Mouse (Mus musculus) neural tube, embryonic 13.5 days (tissue): Measurements from ENCODE around the gene Flnb. TPM values are rescaled to one million over a fixed set of nuclear protein-coding genes. Genes with fewer than 3 reads are reported as not detected.

Experiments
- ATAC-seq: fragments of 200-750 bp; cut with Nextera tagmentation; 2 replicates; pipeline ENCODE4 v1.8.0; 2017; ENCODE audit warnings: low read depth, mild to moderate bottlenecking, moderate TSS enrichment, moderate library complexity
- H3K27ac ChIP-seq: fragments of 300-500 bp; sonication (generic); replicated peaks from 2 replicates; pipeline ENCODE4 v1.5.1; 2015; ENCODE audit warnings: moderate library complexity, mild to moderate bottlenecking, inconsistent platforms
- H3K27me3 ChIP-seq: fragments of 300-500 bp; sonication (generic); 2 replicates; pipeline ENCODE4 v1.6.1; 2015; ENCODE audit warnings: mild to moderate bottlenecking, inconsistent platforms
- H3K36me3 ChIP-seq: fragments of 300-500 bp; sonication (generic); 2 replicates; pipeline ENCODE4 v1.6.1; 2015; ENCODE audit warnings: mild to moderate bottlenecking, inconsistent platforms
- H3K4me1 ChIP-seq: fragments of 300-500 bp; sonication (generic); replicated peaks from 2 replicates; pipeline ENCODE4 v1.6.1; 2015; ENCODE audit warnings: inconsistent platforms
- H3K4me2 ChIP-seq: fragments of 300-500 bp; sonication (generic); 2 replicates; pipeline ENCODE4 v1.6.1; 2015; ENCODE audit warnings: inconsistent platforms, mild to moderate bottlenecking, moderate library complexity
- H3K4me3 ChIP-seq: fragments of 300-500 bp; sonication (generic); 2 replicates; pipeline ENCODE4 v1.5.1; 2015; ENCODE audit warnings: mild to moderate bottlenecking, inconsistent platforms
- H3K9ac ChIP-seq: fragments of 300-500 bp; sonication (generic); 2 replicates; pipeline ENCODE4 v1.6.1; 2015; ENCODE audit warnings: moderate library complexity, mild to moderate bottlenecking, inconsistent platforms
- H3K9me3 ChIP-seq: fragments of 300-500 bp; sonication (generic); 2 replicates; pipeline ENCODE4 v1.6.1; 2016; ENCODE audit warnings: inconsistent platforms
- WGBS: fragments of 180-500 bp; shearing (Covaris S2); methylation state at CpG from one replicate; pipeline ENCODE4 v1.1.7; 2015; 5-methylcytosine and 5-hydroxymethylcytosine counted together
- polyA plus RNA-seq: library from polyadenylated mRNA; unstranded; fragments of >200 nt; fragmentation: Nextera tagmentation; extraction: Ambion mirVana; gene quantifications from 2 replicates; pipeline ENCODE4 v1.2.1, GENCODE M21; 2015

Gene Flnb
- polyA plus RNA-seq: 8.2 and 10.7 TPM in 2 replicates

DNA sequence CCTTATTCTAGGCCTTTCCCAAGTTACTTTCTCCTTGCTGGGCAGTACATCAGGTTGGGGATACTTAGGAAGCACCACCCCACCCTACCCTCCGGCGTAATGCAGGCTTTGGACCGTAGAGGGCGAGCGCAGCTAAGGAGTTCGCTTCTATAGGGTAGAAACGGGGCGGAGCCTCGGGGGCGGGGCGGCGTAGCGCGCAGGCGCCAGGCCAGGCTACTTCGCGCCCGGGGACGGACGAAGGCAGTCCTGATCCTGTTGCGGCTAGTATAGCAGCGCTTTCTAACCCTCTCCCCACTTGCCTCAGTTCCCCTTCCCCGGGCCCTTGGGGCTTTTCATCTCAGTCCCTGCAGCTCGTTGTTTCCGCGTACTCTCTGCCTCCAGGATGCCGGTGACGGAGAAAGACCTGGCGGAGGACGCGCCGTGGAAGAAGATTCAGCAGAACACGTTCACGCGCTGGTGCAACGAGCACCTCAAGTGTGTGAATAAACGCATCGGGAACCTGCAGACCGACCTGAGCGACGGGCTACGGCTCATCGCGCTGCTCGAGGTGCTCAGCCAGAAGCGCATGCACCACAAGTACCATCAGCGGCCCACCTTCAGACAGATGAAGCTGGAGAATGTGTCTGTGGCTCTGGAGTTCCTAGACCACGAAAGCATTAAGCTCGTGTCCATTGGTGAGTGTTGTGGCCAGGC is at the start of gene Flnb:
TSS of gene Flnb (plus strand) at position 188 of the 693 bp plus-strand sequence.
- Histone ChIP-seq H3K4me1 (peaks cover 43% of the 10 kb centered on the region), H3K4me2 (peak within 1 kb of the TSS; percentile 91), H3K36me3 (no peaks in the 10 kb centered on the region), H3K27ac (peak within 1 kb of the TSS; percentile 86), H3K27me3 (no peaks in the 10 kb centered on the region), H3K9me3 (no peaks in the 10 kb centered on the region), H3K9ac (peak within 1 kb of the TSS; percentile 92), H3K4me3 (peak within 1 kb of the TSS; percentile 83)
- peak; percentile 98 for ATAC-seq
- under 1% methylated on average over 49 of the region's 49 CpGs for WGBS

DNA sequence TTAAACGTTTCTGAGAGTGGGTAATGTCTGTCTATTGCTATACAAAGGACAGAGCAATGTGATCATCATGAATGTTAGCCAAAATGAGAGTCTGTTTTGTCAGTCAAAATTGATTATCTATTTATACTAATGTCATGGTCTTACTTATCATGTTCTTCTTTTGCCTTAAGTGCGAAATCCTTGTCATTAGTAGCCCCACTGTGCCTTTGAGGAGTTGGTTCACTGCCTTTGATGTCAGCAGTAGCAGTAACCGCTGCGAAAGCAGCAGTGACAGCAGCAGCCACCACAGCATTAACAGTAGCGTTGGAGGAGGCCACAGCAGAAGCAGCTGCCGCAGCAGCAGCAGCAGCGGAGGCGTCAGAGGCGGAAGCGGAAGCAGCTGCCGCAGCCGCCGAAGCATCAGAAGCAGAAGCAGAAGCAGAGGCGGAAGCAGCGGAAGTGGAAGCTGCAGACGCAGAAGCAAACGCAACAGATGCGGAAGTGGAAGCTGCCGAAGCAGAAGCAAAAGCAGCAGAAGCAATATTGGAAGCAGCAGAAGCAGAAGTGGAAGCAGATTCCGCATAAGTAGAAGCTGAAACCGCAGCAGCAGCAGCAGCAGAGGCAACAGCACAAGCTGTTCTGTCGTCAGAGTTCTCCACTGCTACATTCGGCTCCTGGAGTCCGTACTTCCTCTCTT is 43.9 kb upstream of the Flnb start:
- H3K4me3 ChIP-seq: peak overlapping the region; percentile 41

DNA sequence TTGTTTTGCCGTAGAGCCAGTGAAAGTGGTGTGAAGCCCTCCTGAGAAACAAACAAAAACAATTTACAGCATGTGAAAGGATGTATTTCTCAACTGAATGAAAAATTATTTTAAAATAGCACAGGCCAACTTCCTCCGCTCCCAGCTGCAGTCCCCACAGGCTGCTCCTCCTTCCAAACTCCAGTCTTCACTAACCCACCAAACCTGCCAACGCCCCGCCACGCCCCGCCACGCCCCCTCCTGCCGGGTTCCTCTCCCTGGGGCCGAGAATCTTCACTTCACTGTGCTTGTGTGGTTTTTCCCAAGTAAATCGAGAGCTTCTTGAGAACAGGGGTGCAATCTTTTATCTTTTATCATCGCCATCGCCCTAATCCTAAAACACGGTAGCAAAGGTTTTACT is 31.7 kb upstream of the Flnb start:
- Histone ChIP-seq H3K4me3 (no peak overlapping the region), H3K36me3 (no peaks in the 10 kb centered on the region), H3K4me1 (peaks cover 2% of the 10 kb centered on the region), H3K9me3 (no peaks in the 10 kb centered on the region), H3K27me3 (0 out of 2 replicates have a peak, but pooled peaks cover 2% of the 10 kb centered on the region), H3K9ac (no peak overlapping the region), H3K4me2 (no peak overlapping the region), H3K27ac (no peak overlapping the region)
- 48% methylated on average over 13 of the region's 13 CpGs for WGBS
- no peak for ATAC-seq

More for the DNA sequence above, 43.9 kb upstream of the Flnb start:
- H3K9ac ChIP-seq: peak overlapping the region; percentile 62
- H3K4me2 ChIP-seq: peak overlapping the region; percentile 55
- peak overlapping the region; percentile 78 for H3K27ac ChIP-seq
- no peaks in the 10 kb centered on the region for H3K36me3 ChIP-seq
- ATAC-seq: peak; percentile 89
- no peaks in the 10 kb centered on the region for H3K27me3 ChIP-seq
- no peaks in the 10 kb centered on the region for H3K9me3 ChIP-seq
- no peaks in the 10 kb centered on the region for H3K4me1 ChIP-seq
- 34% methylated on average over 24 of the region's 24 CpGs for WGBS

DNA sequence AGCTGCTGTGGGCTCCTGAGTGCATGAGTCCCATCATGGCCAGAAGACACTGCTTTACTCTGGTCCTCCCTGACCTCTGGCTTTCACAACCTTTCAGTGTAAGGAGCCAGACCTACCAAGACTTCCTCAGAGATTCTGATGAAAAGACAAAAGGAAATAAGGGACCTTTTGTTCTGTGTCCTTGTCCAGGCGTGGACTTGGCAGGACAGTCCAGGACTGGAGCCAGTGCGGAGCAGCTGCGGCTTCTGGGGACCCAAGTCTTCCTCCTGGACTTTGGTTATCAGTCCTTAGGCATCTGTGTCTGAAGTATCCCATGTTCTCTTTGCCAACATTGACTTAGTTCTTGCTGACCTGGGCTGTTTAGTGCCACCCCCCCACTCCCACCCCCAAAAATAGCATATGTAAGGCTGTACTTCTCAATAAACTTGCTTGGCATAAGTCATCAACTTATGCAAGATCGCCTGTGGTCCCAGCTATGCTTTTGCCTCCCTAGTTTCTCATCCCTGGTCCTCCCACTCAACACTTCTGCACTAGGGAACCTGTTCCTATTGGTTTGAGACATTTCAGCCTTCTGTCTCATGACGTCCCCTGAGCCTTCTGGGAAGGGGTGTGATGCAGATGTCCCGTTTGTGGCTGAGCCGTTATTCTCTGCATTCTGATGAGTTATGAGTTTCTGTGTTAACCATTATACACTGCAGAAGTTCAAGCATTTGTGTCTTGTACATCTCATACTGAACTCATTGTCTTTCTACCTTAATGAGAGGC is 28.3 kb upstream of the Flnb start:
- Histone ChIP-seq H3K4me2 (no peak overlapping the region), H3K9ac (no peak overlapping the region), H3K4me1 (peaks cover 13% of the 10 kb centered on the region), H3K27ac (no peak overlapping the region), H3K27me3 (0 out of 2 replicates have a peak, but pooled peaks cover 11% of the 10 kb centered on the region), H3K4me3 (no peak overlapping the region), H3K36me3 (no peaks in the 10 kb centered on the region), H3K9me3 (no peaks in the 10 kb centered on the region)
- WGBS: 81% methylated on average over 7 of the region's 7 CpGs
- ATAC-seq: no peak

DNA sequence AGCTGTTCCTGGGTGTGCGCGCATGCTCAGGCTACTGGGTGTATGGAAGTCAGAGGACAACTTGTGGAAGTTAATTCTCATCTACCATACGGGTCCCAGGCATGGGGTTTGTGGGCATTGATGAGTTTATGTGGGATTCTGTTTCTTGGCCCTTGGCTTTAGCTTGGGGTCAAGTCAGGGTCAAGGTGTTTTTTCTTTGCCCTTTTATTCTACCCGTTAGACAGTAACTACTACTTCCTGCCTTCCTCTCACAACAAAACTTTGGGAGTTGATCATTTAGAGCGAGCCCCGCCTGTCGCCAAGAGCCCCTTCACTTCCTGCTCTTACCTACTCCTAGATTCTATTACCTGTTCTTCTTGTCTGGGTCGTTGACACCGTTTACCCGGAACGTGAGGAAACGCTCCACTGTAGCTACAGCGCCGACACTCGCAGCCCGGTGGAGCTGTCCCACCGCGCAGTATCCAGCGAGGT is 26.7 kb upstream of the Flnb start:
- peak overlapping the region; percentile 43 for H3K4me3 ChIP-seq
- H3K9me3 ChIP-seq: no peaks in the 10 kb centered on the region
- peak overlapping the region; percentile 74 for H3K4me2 ChIP-seq
- WGBS: 13% methylated on average over 19 of the region's 19 CpGs
- no peaks in the 10 kb centered on the region for H3K36me3 ChIP-seq
- ATAC-seq: no peak
- no peak overlapping the region for H3K27ac ChIP-seq
- peaks cover 13% of the 10 kb centered on the region for H3K4me1 ChIP-seq
- peak overlapping the region; percentile 56 for H3K9ac ChIP-seq
- H3K27me3 ChIP-seq: 0 out of 2 replicates have a peak, but pooled peaks cover 11% of the 10 kb centered on the region

DNA sequence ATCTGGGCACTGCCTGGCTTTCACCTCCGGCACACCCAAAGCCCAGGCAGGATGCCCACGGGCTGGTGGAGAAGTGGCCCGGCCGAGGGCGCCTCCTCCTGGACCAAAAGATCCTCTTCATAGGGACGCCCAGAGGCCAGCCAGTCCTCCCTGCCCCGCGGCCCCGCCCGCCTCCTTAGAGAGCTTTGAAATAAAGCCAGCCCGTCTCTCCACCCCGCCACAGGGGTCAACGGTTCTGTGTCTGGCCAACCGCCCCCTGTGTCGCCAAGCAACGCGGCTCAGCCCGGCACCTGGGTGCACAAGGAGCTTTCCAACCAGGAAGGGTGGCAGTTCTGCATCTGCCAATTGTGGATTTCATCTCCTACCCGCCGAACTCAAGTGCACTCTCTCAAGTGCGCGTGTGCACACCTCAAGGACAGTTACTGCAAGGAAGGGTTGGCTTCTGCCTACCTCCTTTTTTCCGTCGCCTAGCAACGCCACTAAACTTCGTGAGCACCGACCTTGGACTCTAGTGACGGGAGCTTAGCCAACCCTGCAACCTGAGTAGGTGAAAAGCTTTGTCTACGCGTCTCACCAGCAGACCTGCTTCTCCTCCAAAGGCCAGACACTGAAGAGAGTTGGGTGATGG is 26.1 kb upstream of the Flnb start, which contains the start of gene Gm26661:
TSS of gene Gm26661 (plus strand) at position 56 of the 628 bp plus-strand sequence.
- no peak within 1 kb of the TSS; the same call in 1 of the 2 replicates for H3K27ac ChIP-seq
- peaks cover 13% of the 10 kb centered on the region for H3K4me1 ChIP-seq
- peak; percentile 88 for ATAC-seq
- H3K9me3 ChIP-seq: no peaks in the 10 kb centered on the region
- H3K9ac ChIP-seq: peak within 1 kb of the TSS; percentile 56
- peak within 1 kb of the TSS; percentile 43 for H3K4me3 ChIP-seq
- 0 out of 2 replicates have a peak, but pooled peaks cover 11% of the 10 kb centered on the region for H3K27me3 ChIP-seq
- H3K4me2 ChIP-seq: peak within 1 kb of the TSS; percentile 74
- H3K36me3 ChIP-seq: no peaks in the 10 kb centered on the region
- WGBS: under 1% methylated on average over 30 of the region's 30 CpGs

DNA sequence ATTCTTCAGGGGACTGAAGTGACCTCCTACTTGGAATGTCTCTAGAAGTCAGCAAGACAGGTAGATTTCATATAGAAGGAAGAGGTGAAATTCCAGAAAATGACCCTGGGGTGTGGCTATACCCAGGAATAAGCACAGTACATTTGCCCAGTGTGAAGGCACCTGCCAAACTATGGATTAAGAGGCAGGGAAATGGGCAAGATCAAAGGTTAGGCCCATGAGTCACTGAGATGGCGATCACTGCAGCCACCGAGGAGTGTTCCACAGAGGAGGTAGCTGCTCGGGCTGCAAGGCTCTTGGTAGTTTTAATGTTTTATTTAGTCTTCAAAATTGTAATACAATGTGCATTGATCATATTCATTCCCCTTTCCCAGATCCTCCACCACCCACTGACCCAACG is 21.8 kb upstream of the Flnb start:
- WGBS: 90% methylated on average over 4 of the region's 4 CpGs
- ATAC-seq: no peak
- Histone ChIP-seq H3K36me3 (no peaks in the 10 kb centered on the region), H3K4me2 (no peak overlapping the region), H3K9ac (no peak overlapping the region), H3K27me3 (0 out of 2 replicates have a peak, but pooled peaks cover 10% of the 10 kb centered on the region), H3K9me3 (peaks cover 4% of the 10 kb centered on the region; the same call in 1 of the 2 replicates), H3K4me3 (no peak overlapping the region), H3K4me1 (peaks cover 12% of the 10 kb centered on the region), H3K27ac (no peak overlapping the region)

DNA sequence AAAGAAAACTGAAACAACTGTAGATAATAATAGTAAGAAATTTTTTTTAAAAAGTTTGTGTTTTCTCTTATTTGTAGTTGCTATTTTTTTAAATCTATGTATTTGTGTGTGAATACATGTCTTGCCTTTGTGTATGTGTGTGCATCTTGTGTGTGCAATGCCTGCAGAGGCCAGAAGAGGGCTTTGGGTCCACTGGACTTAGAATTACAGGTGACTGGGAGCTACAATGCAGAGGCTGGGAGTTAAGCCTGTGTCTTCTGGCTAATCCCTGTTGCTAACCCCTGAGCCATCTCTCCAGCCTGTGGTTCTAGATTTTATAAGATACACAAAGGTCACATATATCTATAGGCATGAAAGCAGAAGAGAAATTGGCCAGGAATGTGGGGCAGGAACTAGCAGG is 17.1 kb upstream of the Flnb start:
- H3K27me3 ChIP-seq: no peaks in the 10 kb centered on the region
- H3K27ac ChIP-seq: no peak overlapping the region
- H3K36me3 ChIP-seq: no peaks in the 10 kb centered on the region
- no peak overlapping the region for H3K4me3 ChIP-seq
- ATAC-seq: no peak
- no peak overlapping the region for H3K9ac ChIP-seq
- no peaks in the 10 kb centered on the region for H3K4me1 ChIP-seq
- H3K4me2 ChIP-seq: no peak overlapping the region
- H3K9me3 ChIP-seq: peaks cover 4% of the 10 kb centered on the region; the same call in 1 of the 2 replicates

DNA sequence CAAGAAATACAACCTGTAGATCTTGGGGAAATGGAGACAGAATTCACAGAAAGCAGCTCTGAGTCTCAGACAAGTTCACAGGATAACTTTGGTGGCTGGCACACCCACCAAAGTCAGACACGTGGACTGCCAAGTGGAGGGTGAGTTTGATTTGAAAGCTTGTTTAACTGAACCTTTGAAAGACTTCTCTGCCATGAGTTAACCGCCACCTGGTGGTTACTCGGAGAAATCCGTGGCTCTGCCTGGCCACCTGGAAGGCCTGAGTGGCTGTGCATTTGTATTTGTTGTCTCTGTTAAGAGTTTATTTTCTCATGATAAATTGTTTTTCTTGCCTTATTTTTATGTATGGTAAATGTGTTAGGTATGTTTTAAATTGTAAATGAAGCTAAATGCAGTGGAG is 15.9 kb upstream of the Flnb start:
- WGBS: 11% methylated on average over 4 of the region's 4 CpGs
- H3K9me3 ChIP-seq: peaks cover 4% of the 10 kb centered on the region; the same call in 1 of the 2 replicates
- H3K27me3 ChIP-seq: no peaks in the 10 kb centered on the region
- H3K9ac ChIP-seq: no peak overlapping the region
- ATAC-seq: no peak
- no peaks in the 10 kb centered on the region for H3K36me3 ChIP-seq
- no peak overlapping the region for H3K4me3 ChIP-seq
- H3K27ac ChIP-seq: no peak overlapping the region
- H3K4me1 ChIP-seq: no peaks in the 10 kb centered on the region
- no peak overlapping the region for H3K4me2 ChIP-seq

DNA sequence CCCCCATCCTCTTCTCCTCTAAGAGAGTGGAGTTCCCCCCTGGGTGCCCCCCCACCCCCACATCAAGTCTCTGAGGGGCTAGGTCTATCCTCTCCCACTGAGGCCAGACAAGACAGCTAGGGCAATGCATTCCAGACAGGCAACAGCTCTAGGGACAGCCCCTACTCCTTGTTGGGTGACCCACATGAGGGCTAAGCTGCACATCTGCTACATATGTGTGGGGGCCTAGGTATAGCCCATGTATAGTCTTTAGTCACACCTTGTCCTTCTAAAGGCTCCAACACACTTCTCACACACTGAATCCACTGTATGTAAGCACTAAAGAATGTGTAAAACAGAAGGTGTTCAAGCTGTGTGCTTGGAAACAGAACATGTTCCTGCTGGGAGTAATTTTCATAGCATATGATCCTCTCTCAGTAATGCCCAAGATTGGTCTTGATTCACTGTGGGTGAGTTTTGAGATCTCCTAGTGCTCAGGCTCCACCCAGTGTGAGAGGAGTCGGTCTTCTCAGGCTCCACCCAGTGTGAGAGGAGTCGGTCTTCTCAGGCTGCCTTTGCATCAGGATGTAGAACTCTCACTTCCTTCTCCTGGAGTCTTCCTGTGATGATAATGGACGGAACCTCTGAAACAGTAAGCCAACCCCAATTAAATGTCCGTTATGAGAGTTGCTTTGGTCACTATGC is 13.7 kb upstream of the Flnb start:
- no peak for ATAC-seq

DNA sequence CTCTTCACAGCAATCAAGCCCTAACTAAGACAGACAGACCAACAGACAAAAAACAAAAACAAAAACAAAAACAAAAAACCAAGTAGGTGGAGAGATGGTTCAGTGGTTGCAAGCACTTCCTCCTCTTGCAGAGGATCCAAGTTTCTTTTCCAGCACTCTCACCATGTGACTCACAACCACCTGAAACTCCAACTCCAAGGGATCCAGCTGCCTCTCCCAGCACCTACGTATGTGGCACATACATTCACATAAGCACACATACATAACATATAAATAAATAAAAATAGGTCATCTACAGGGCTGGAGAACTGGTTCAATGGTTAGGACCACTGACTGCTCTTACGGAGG is 13.2 kb upstream of the Flnb start:
- Histone ChIP-seq H3K9me3 (peaks cover 4% of the 10 kb centered on the region; the same call in 1 of the 2 replicates), H3K4me1 (no peaks in the 10 kb centered on the region), H3K27me3 (no peaks in the 10 kb centered on the region), H3K4me3 (no peak overlapping the region), H3K27ac (no peak overlapping the region), H3K4me2 (no peak overlapping the region), H3K36me3 (no peaks in the 10 kb centered on the region), H3K9ac (no peak overlapping the region)
- WGBS: 98% methylated on average over 2 of the region's 2 CpGs
- no peak for ATAC-seq

More for the DNA sequence above, 13.7 kb upstream of the Flnb start:
- H3K27me3 ChIP-seq: no peaks in the 10 kb centered on the region
- no peak overlapping the region for H3K9ac ChIP-seq
- no peak overlapping the region for H3K4me2 ChIP-seq
- H3K4me3 ChIP-seq: no peak overlapping the region
- H3K36me3 ChIP-seq: no peaks in the 10 kb centered on the region
- H3K4me1 ChIP-seq: no peaks in the 10 kb centered on the region
- WGBS: 63% methylated on average over 4 of the region's 4 CpGs
- H3K27ac ChIP-seq: no peak overlapping the region
- peaks cover 4% of the 10 kb centered on the region; the same call in 1 of the 2 replicates for H3K9me3 ChIP-seq
